Mouse (Mus musculus) liver, adult 2 months (tissue): Measurements from ENCODE around the gene Atp5k. TPM values are rescaled to one million over a fixed set of nuclear protein-coding genes. Genes with fewer than 3 reads are reported as not detected.

Experiments used
- DNase-seq: peaks from one replicate; pipeline ENCODE4 v3.0.0-alpha.2; 2011; ENCODE audit warnings: low read depth, low spot score; ENCODE audit errors: extremely low read depth
- H3K27ac ChIP-seq: fragments of 200-500 bp; replicated peaks from 2 replicates; pipeline ENCODE4 v1.5.1; 2012; ENCODE audit warnings: low read depth, mild to moderate bottlenecking, control low read depth, inconsistent platforms, low read length; ENCODE audit not compliant: insufficient read depth
- H3K27me3 ChIP-seq: fragments of 200-500 bp; 2 replicates; pipeline ENCODE4 v1.6.1; 2012; ENCODE audit warnings: mild to moderate bottlenecking, moderate library complexity, low read length, inconsistent platforms; ENCODE audit not compliant: control insufficient read depth, insufficient read depth
- H3K36me3 ChIP-seq: fragments of 200-500 bp; 2 replicates; pipeline ENCODE4 v1.6.1; 2012; ENCODE audit warnings: low read length, inconsistent platforms; ENCODE audit not compliant: control insufficient read depth, insufficient read depth
- H3K4me1 ChIP-seq: fragments of 200-500 bp; 2 replicates; pipeline ENCODE4 v1.6.1; 2011; ENCODE audit warnings: low read length; ENCODE audit not compliant: control insufficient read depth, insufficient read depth
- H3K4me3 ChIP-seq: fragments of 200-500 bp; 2 replicates; pipeline ENCODE4 v1.5.1; 2011; ENCODE audit warnings: low read depth, mild to moderate bottlenecking, control low read depth, low read length, moderate library complexity; ENCODE audit not compliant: insufficient read depth
- H3K79me2 ChIP-seq: fragments of 200-500 bp; 2 replicates; pipeline ENCODE4 v1.6.1; 2012; ENCODE audit warnings: inconsistent platforms, mild to moderate bottlenecking, low read length, moderate library complexity; ENCODE audit not compliant: control insufficient read depth, insufficient read depth
- H3K9ac ChIP-seq: fragments of 200-500 bp; 2 replicates; pipeline ENCODE4 v1.6.1; 2012; ENCODE audit warnings: low read depth, mild to moderate bottlenecking, control low read depth, inconsistent platforms, low read length
- CTCF ChIP-seq: fragments of 200-500 bp; IDR thresholded peaks from 2 replicates; pipeline ENCODE4 v1.5.1; 2011; ENCODE audit warnings: low read depth, low read length, control low read depth
- POLR2A ChIP-seq: fragments of 200-500 bp; IDR thresholded peaks from 2 replicates; pipeline ENCODE4 v1.6.1; 2011; ENCODE audit warnings: low read length, control low read depth; ENCODE audit not compliant: insufficient read depth; ENCODE audit errors: extremely low read depth
- WGBS: fragments of 180-500 bp; shearing (Covaris S2); methylation state at CpG from one replicate; pipeline ENCODE4 v1.1.7; 2018; 5-methylcytosine and 5-hydroxymethylcytosine counted together
- polyA plus RNA-seq: library from polyadenylated mRNA; depleted of rRNA; stranded (reverse); fragments of >200 nt; gene quantifications from 2 replicates; pipeline ENCODE4 v1.2.3, GENCODE M21; 2012
- total RNA-seq: library from RNA; depleted of rRNA; stranded (reverse); fragments of >200 nt; gene quantifications from 2 replicates; pipeline ENCODE4 v1.2.3, GENCODE M21; 2014

The Atp5k gene
- total and polyA plus RNA-seq, 2 experiments, result 73.2 to 500 TPM

GRCm38 (mm10) chr5:108447857-108448256 is 13.6 kb upstream of the Atp5k start:
- DNase-seq, result no peak
- TF ChIP-seq CTCF (no peak), POLR2A (no peak)
- no peak overlapping the region for H3K9ac ChIP-seq
- no peaks in the 10 kb centered on the region for H3K79me2 ChIP-seq
- no peak overlapping the region for H3K4me3 ChIP-seq
- 82% methylated on average over 7 of the region's 7 CpGs for WGBS
- H3K27me3 ChIP-seq, result no peaks in the 10 kb centered on the region
- H3K27ac ChIP-seq, result no peak overlapping the region
- H3K4me1 ChIP-seq, result peaks cover 20% of the 10 kb centered on the region
- no peaks in the 10 kb centered on the region for H3K36me3 ChIP-seq

DNA sequence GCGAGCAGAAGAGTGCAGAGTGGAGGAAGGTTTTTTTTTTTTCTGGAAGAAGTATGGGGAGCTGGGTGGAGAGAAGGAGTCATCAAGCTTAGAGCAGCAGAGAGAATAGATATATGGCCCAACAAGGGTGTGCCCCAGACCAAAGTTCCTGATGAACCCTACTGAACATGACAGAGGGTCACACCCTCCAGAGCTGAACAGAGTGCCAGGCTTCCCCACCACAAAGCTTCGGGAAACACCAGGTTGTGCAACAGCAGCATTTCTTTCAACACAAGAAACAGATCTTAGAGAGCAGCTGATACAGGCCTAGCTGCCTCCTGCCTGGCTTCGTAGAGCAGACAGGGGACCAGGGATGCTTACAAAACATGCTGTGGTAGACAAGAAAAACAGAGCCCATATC is 12.7 kb upstream of the Atp5k start:
- H3K4me3 ChIP-seq, result no peak overlapping the region
- no peak for DNase-seq
- TF ChIP-seq CTCF (no peak), POLR2A (no peak)
- H3K9ac ChIP-seq, result no peak overlapping the region
- 61% methylated on average over 3 of the region's 3 CpGs for WGBS
- H3K27ac ChIP-seq, result no peak overlapping the region
- H3K36me3 ChIP-seq, result no peaks in the 10 kb centered on the region
- peaks cover 15% of the 10 kb centered on the region for H3K4me1 ChIP-seq
- no peaks in the 10 kb centered on the region for H3K27me3 ChIP-seq
- no peaks in the 10 kb centered on the region for H3K79me2 ChIP-seq

DNA sequence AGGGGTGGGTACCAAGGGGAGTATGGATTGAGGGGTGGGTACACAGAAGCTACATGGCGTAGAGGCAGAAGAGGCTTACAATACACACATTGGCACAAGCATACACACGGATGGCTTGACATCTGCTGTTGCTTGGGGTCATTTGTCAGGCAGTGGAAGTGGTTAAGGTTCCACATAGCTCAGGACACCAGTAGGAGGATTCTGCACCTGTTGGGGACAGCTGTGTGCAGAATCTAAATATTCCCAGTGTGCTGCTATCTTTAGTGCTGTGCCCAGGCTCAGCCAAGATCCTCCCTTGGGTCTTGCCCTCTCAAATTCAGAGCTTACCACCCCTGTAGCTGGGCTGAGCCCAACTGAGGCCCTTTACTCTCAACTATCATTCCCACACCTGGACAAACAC is 1.9 kb upstream of the Atp5k start:
- Histone ChIP-seq H3K79me2 (peaks cover 8% of the 10 kb centered on the region; the same call in 1 of the 2 replicates), H3K9ac (no peak overlapping the region), H3K27ac (no peak overlapping the region), H3K4me1 (peaks cover 10% of the 10 kb centered on the region), H3K4me3 (no peak overlapping the region), H3K36me3 (peaks cover 4% of the 10 kb centered on the region; the same call in 1 of the 2 replicates), H3K27me3 (no peaks in the 10 kb centered on the region)
- TF ChIP-seq POLR2A (no peak), CTCF (no peak)
- no peak for DNase-seq
- whole genome bisulfite sequencing, result 75% methylated on average over 2 of the region's 2 CpGs

GRCm38 (mm10) chr5:108431196-108431595 is 3.1 kb downstream of the Atp5k start:
- Histone ChIP-seq H3K9ac (no peak overlapping the region), H3K27me3 (no peaks in the 10 kb centered on the region), H3K27ac (no peak overlapping the region), H3K79me2 (peaks cover 8% of the 10 kb centered on the region; the same call in 1 of the 2 replicates), H3K36me3 (peaks cover 13% of the 10 kb centered on the region), H3K4me1 (peaks cover 10% of the 10 kb centered on the region), H3K4me3 (no peak overlapping the region)
- DNase-seq, result peak; percentile 37
- TF ChIP-seq POLR2A (no peak), CTCF (no peak)
- WGBS, result 43% methylated on average over 6 of the region's 6 CpGs

DNA sequence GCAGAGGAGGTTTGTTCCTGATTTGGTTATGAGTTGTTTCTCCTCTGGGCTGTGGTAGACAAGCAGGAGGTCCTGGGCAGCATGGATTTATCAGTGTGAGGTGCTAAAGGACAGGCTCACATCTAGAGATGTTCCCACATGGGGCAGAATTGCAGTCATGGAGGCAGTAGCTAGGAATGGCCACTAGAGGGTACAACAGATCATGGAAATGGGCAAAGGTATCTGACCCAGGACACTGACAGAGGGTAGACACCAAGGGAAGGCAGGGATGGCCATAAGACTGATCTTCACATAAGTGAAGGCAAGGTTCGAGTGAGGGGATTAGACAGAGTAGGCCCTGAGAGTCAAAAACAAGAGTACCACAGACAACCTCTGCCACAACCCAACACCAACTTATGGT is 7.1 kb downstream of the Atp5k start:
- WGBS, result 22% methylated on average over 1 of the region's 1 CpGs
- Histone ChIP-seq H3K27me3 (no peaks in the 10 kb centered on the region), H3K79me2 (no peaks in the 10 kb centered on the region), H3K4me1 (peaks cover 3% of the 10 kb centered on the region), H3K36me3 (peaks cover 13% of the 10 kb centered on the region), H3K9ac (no peak overlapping the region), H3K27ac (no peak overlapping the region), H3K4me3 (no peak overlapping the region)
- TF ChIP-seq CTCF, result peak; percentile 69; the same call in 1 of the 2 replicates
- no peak for TF ChIP-seq POLR2A
- peak; percentile 42 for DNase-seq

DNA sequence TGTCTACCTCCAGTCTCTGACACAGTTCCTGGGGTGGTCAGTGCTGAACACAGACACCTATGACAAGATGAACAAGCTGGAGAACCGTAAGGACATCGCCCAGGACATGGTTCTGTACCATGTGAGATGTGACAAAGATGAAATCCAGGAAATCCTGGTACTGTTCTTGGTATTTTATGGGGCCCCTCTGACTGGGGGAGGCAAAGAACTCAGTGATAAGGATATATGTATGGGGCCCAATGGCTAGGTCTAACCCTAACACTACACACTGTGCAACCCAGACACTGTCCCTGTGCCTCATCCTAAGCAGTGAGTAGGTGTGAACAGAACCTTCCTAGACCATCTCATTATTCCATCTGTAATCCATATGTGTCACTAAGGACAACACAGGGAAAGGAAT is 10.8 kb downstream of the Atp5k start:
- Histone ChIP-seq H3K9ac (no peak overlapping the region), H3K27ac (no peak overlapping the region), H3K4me1 (peaks cover 6% of the 10 kb centered on the region), H3K79me2 (no peaks in the 10 kb centered on the region), H3K4me3 (no peak overlapping the region), H3K27me3 (no peaks in the 10 kb centered on the region), H3K36me3 (no peaks in the 10 kb centered on the region)
- no peak for TF ChIP-seq POLR2A
- no peak for TF ChIP-seq CTCF
- whole genome bisulfite sequencing, result 87% methylated on average over 2 of the region's 2 CpGs
- DNase-seq, result no peak
